Mouse (Mus musculus) thymus, adult 2 months (tissue): ENCODE results near the gene Dnajc16. TPM values are rescaled to one million over a fixed set of nuclear protein-coding genes. Genes with fewer than 3 reads are reported as not detected.

Source experiments
- DNase-seq: peaks from one replicate; pipeline ENCODE4 v3.0.0; 2021
- H3K27ac ChIP-seq: fragments of 200-500 bp; 2 replicates; pipeline ENCODE4 v1.5.1; 2012; ENCODE audit warnings: low read length, control low read depth; ENCODE audit not compliant: control insufficient read depth, insufficient read depth
- H3K27me3 ChIP-seq: fragments of 200-500 bp; 2 replicates; pipeline ENCODE4 v1.6.1; 2012; ENCODE audit warnings: mild to moderate bottlenecking, low read length, moderate library complexity, mixed read lengths; ENCODE audit not compliant: control insufficient read depth, insufficient read depth
- H3K36me3 ChIP-seq: fragments of 200-500 bp; 2 replicates; pipeline ENCODE4 v1.6.1; 2012; ENCODE audit warnings: mild to moderate bottlenecking, low read length, moderate library complexity; ENCODE audit not compliant: control insufficient read depth, insufficient read depth
- H3K4me1 ChIP-seq: fragments of 200-500 bp; replicated peaks from 2 replicates; pipeline ENCODE4 v1.6.1; 2012; ENCODE audit warnings: low read length; ENCODE audit not compliant: control insufficient read depth, insufficient read depth
- H3K4me3 ChIP-seq: fragments of 200-500 bp; 2 replicates; pipeline ENCODE4 v1.5.1; 2012; ENCODE audit warnings: mild to moderate bottlenecking, low read length, control low read depth, moderate library complexity; ENCODE audit not compliant: control insufficient read depth, insufficient read depth
- CTCF ChIP-seq: fragments of 200-500 bp; IDR thresholded peaks from 2 replicates; pipeline ENCODE4 v1.5.1; 2012; ENCODE audit warnings: mild to moderate bottlenecking, control low read depth, low read length, moderate library complexity, borderline replicate concordance; ENCODE audit not compliant: control insufficient read depth, poor library complexity, insufficient read depth; ENCODE audit errors: extremely low read depth
- POLR2A ChIP-seq: fragments of 200-500 bp; IDR thresholded peaks from 2 replicates; pipeline ENCODE4 v1.6.1; 2012; ENCODE audit warnings: mild to moderate bottlenecking, low read length, control low read depth, moderate library complexity; ENCODE audit not compliant: control insufficient read depth, poor library complexity, insufficient read depth; ENCODE audit errors: extremely low read depth
- WGBS: fragments of 180-500 bp; shearing (Covaris S2); methylation state at CpG from one replicate; pipeline ENCODE4 v1.1.7; 2018; 5-methylcytosine and 5-hydroxymethylcytosine counted together
- polyA plus RNA-seq: library from polyadenylated mRNA; depleted of rRNA; stranded (reverse); fragments of >200 nt; gene quantifications from 2 replicates; pipeline ENCODE4 v1.2.3, GENCODE M21; 2012

Dnajc16 gene
- polyA plus RNA-seq, 1 experiment: 11.9 TPM

DNA sequence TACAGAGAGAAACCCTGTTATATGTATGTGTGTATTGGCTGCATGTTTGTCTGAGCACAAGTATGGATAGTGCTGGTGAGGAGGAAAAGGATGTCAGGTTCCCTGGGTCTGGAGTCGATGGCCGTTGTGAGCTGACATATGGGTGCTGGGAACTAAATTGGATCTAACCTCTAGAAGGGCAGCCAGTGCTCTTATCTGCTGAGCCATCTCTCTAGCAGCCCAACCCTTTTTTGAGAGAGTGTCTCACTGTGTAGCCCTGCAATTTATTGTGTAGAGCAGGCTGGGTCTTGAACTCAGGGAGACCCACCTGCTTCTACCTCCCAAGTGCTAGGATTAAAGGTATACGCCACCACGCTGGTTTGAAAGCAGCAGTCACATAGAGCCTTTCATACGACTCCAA, 65.5 kb downstream of the Dnajc16 start:
- Histone ChIP-seq H3K4me1 (peaks cover 10% of the 10 kb centered on the region), H3K36me3 (no peaks in the 10 kb centered on the region), H3K27ac (no peak overlapping the region), H3K27me3 (no peaks in the 10 kb centered on the region), H3K4me3 (no peak overlapping the region)
- WGBS: 90% methylated on average over 5 of the region's 5 CpGs
- no peak for TF ChIP-seq CTCF
- TF ChIP-seq POLR2A: no peak
- no peak for DNase-seq

DNA sequence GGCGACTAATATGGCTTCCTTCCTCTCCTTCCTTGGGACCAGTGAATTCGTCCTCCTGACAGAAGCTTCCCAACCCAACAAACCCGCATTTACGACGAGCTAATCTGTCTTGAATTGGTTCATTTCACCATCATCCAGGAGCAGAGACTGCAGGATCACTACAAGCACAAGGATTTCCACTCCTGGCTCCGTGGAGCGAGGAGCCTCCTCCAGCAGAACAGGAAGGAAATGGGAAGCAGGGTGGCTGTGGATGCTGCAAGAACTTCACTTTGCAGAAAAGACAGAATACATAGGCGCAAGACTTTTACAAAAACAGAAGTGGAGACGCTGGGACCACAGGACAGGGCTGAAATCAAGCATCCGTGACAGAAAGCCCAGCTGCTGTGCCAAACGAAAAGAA, 66.1 kb downstream of the Dnajc16 start:
- Histone ChIP-seq H3K27me3 (no peaks in the 10 kb centered on the region), H3K36me3 (no peaks in the 10 kb centered on the region), H3K27ac (no peak overlapping the region), H3K4me1 (peaks cover 10% of the 10 kb centered on the region), H3K4me3 (no peak overlapping the region)
- no peak for DNase-seq
- whole genome bisulfite sequencing: 60% methylated on average over 11 of the region's 11 CpGs
- TF ChIP-seq CTCF: no peak
- no peak for TF ChIP-seq POLR2A

GRCm38 (mm10) chr4:141723673-141724068, 67.1 kb downstream of the Dnajc16 start:
- H3K27ac ChIP-seq: no peak overlapping the region
- H3K36me3 ChIP-seq: no peaks in the 10 kb centered on the region
- TF ChIP-seq POLR2A (no peak), CTCF (no peak)
- peak overlapping the region; percentile 30 for H3K4me3 ChIP-seq
- WGBS: 11% methylated on average over 13 of the region's 13 CpGs
- peaks cover 10% of the 10 kb centered on the region for H3K4me1 ChIP-seq
- DNase-seq: no peak
- no peaks in the 10 kb centered on the region for H3K27me3 ChIP-seq

GRCm38 (mm10) chr4:141722731-141723672, 67.7 kb downstream of the Dnajc16 start, which contains the start of gene Ddi2:
Gene Ddi2, minus strand, starts transcription at chr4:141723419.
- under 1% methylated on average over 104 of the region's 105 CpGs for WGBS
- H3K27ac ChIP-seq: peak within 1 kb of the TSS; percentile 63; the same call in 1 of the 2 replicates
- peak within 1 kb of the TSS; percentile 94 for H3K4me3 ChIP-seq
- 0 out of 2 replicates have a peak, but pooled peaks have one; percentile 41 for TF ChIP-seq CTCF
- peak; percentile 88 for TF ChIP-seq POLR2A
- H3K36me3 ChIP-seq: no peaks in the 10 kb centered on the region
- peak; percentile 93 for DNase-seq
- H3K27me3 ChIP-seq: no peaks in the 10 kb centered on the region
- peaks cover 10% of the 10 kb centered on the region for H3K4me1 ChIP-seq

DNA sequence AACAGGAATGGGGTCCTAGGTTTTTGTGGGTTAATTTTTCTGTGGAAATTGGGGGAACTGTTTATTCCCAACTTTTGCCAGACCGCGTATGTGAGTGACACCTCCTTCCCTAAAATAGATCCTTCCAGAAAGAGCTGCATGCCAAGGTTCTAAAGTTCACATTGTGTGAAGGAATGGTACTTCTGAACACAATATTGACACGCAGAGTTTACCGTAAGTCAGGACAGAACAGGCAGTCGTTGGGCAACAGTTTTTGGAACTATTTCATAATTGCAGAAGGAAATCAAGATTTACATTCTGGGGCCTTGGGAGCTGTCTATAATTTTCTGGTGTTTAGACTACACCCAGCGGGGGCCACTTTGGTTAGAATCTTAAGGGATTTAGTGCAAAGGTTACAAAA, 68.8 kb downstream of the Dnajc16 start:
- no peak for DNase-seq
- Histone ChIP-seq H3K4me3 (no peak overlapping the region), H3K36me3 (no peaks in the 10 kb centered on the region), H3K27ac (no peak overlapping the region), H3K4me1 (peaks cover 10% of the 10 kb centered on the region), H3K27me3 (no peaks in the 10 kb centered on the region)
- WGBS: 55% methylated on average over 6 of the region's 6 CpGs
- TF ChIP-seq CTCF (no peak), POLR2A (no peak)

- H3K36me3 ChIP-seq: no peaks in the 10 kb centered on the region
- no peak for TF ChIP-seq POLR2A
- no peak for TF ChIP-seq CTCF
- 40% methylated on average over 6 of the region's 6 CpGs for WGBS
- H3K4me1 ChIP-seq: peaks cover 10% of the 10 kb centered on the region
- 0 out of 2 replicates have a peak overlapping the region, but pooled peaks have one; percentile 23 for H3K27ac ChIP-seq
- no peak overlapping the region for H3K4me3 ChIP-seq
- no peak for DNase-seq
- no peaks in the 10 kb centered on the region for H3K27me3 ChIP-seq
These were observed 69.8 kb downstream of the Dnajc16 start for GRCm38 (mm10) chr4:141720761-141721523.
